In the genomic region with DNA sequence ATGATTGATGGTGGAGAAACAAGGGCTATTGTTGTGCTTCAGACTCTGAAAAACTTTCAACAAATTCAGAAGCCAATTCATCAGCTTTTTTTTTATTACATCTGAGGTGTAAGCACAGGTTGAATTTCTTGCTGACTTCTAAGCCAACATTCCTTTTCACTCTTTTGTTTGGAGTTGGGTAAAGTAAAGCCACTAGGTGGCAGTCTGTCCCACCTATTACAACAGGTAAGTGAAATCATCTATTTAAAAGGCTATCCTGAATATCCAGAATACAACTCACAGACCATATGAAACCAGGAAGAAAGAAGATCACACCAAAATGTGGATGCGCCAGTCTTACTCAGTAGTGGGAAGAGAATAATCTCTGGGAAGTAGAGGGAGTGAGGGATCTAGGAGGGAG, we compare ENCODE assay signal across 18 mouse cellular contexts. TPM values are rescaled to one million over a fixed set of nuclear protein-coding genes. Genes with fewer than 3 reads are reported as not detected.
DNase-seq lines count a peak whose midpoint lies in the region; ATAC-seq and TF ChIP-seq lines count a peak whose summit lies in the region.
"Had no signal": no experiment of that assay in that cellular context is flagged by ENCODE, and none has a peak within 500 bp of the region (broad histone marks: within the 10 kb centered on the region; RNA-seq: fewer than 3 reads in every experiment).

No protein-coding gene starts in this region.

- POLR2A ChIA-PET in Patski (lab: Charles Lee), result no interaction called here

- peak; percentile 52 for DNase-seq in hindbrain, postnatal 0 days (ENCODE audit: low spot score)
- peak; percentile 2 for DNase-seq in lung, postnatal 36 days
- no peak for DNase-seq in lung, postnatal 14 days
- DNase-seq in Patski (ENCODE audit: low read depth, low spot score), result no peak
- DNase-seq in mesoderm, embryonic 11.5 days (ENCODE audit: low read depth, low spot score), result peak; percentile 26
- DNase-seq in MN1 (ENCODE audit: low spot score), result no peak
- DNase-seq: adrenal gland, adult 8-10 months; cerebellum, adult 11 months; gastrocnemius, adult 2 months; kidney, postnatal 10 days; right cerebral cortex, postnatal 14 days; thymus, postnatal 25 days had no signal

- TF ChIP-seq CTCF in hindbrain, postnatal 0 days (IDR thresholded peaks at IDR 0.05; ENCODE audit: low read depth), result peak; percentile 37
- TF ChIP-seq CTCF in Patski (IDR thresholded peaks at IDR 0.05), result peak; percentile 20

- no peak overlapping the region for H3K4me3 ChIP-seq in hindbrain, postnatal 0 days (ENCODE audit: low read length)
- no peak overlapping the region for H3K4me3 ChIP-seq in hindbrain, embryonic 16.5 days (ENCODE audit: low read length)
- H3K4me3 ChIP-seq: gastrocnemius, adult 2 months; liver, embryonic 15.5 days; midbrain, embryonic 12.5 days; neural tube, embryonic 13.5 days had no signal

- in situ Hi-C loops in Patski (cut with MboI; ENCODE audit: low pct_unique_long_range_greater_than_20kb), result loop anchor here (10.0 kb wide), 1 partner anchor 80 kb away; no protein-coding TSS in a partner anchor

- no peak overlapping the region for H3K27ac ChIP-seq in hindbrain, postnatal 0 days
- no peak overlapping the region for H3K27ac ChIP-seq in hindbrain, embryonic 16.5 days (ENCODE audit: low read depth, low read length)
- H3K27ac ChIP-seq: gastrocnemius, adult 2 months; liver, embryonic 15.5 days; midbrain, embryonic 12.5 days; neural tube, embryonic 13.5 days had no signal

- H3K4me2 ChIP-seq in hindbrain, postnatal 0 days (ENCODE audit: low read depth, low read length), result no peak overlapping the region
- no peak overlapping the region for H3K4me2 ChIP-seq in hindbrain, embryonic 16.5 days (ENCODE audit: low read length)
- H3K4me2 ChIP-seq: liver, embryonic 15.5 days; midbrain, embryonic 12.5 days; neural tube, embryonic 13.5 days had no signal

- H3K9ac ChIP-seq in hindbrain, postnatal 0 days (replicated peaks; ENCODE audit: low read length), result no peak overlapping the region
- H3K9ac ChIP-seq in hindbrain, embryonic 16.5 days (ENCODE audit: low read depth, low read length), result no peak overlapping the region
- H3K9ac ChIP-seq: liver, embryonic 15.5 days; midbrain, embryonic 12.5 days; neural tube, embryonic 13.5 days had no signal

- 0 out of 2 replicates have a peak, but pooled peaks cover 2% of the 10 kb centered on the region for H3K9me3 ChIP-seq in hindbrain, postnatal 0 days (ENCODE audit: low read length)
- H3K9me3 ChIP-seq in hindbrain, embryonic 16.5 days (ENCODE audit: control insufficient read depth, low read length), result peaks cover 2% of the 10 kb centered on the region; the same call in 1 of the 2 replicates
- H3K9me3 ChIP-seq: liver, embryonic 15.5 days; neural tube, embryonic 13.5 days had no signal

- H3K36me3 ChIP-seq in hindbrain, postnatal 0 days (ENCODE audit: insufficient read depth, low read length), result no peaks in the 10 kb centered on the region
- H3K36me3 ChIP-seq in hindbrain, embryonic 16.5 days (ENCODE audit: control insufficient read depth, insufficient read depth, low read length), result no peaks in the 10 kb centered on the region
- H3K36me3 ChIP-seq: liver, embryonic 15.5 days; midbrain, embryonic 12.5 days; neural tube, embryonic 13.5 days had no signal

- no peak for ATAC-seq in hindbrain, postnatal 0 days
- no peak for ATAC-seq in hindbrain, embryonic 16.5 days
- ATAC-seq in Patski, result no peak

- 47% methylated on average over 1 of the region's 1 CpGs for WGBS in hindbrain, postnatal 0 days
- WGBS in hindbrain, embryonic 16.5 days, result 43% methylated on average over 1 of the region's 1 CpGs

- H3K27me3 ChIP-seq in hindbrain, postnatal 0 days (ENCODE audit: insufficient read depth, low read length), result no peaks in the 10 kb centered on the region
- H3K27me3 ChIP-seq in hindbrain, embryonic 16.5 days (replicated peaks; ENCODE audit: control insufficient read depth, insufficient read depth, low read length), result no peaks in the 10 kb centered on the region
- no peaks in the 10 kb centered on the region for H3K27me3 ChIP-seq in Patski
- H3K27me3 ChIP-seq: liver, embryonic 15.5 days; midbrain, embryonic 12.5 days; neural tube, embryonic 13.5 days had no signal

- H3K4me1 ChIP-seq in hindbrain, postnatal 0 days (ENCODE audit: insufficient read depth, low read length), result no peaks in the 10 kb centered on the region
- no peaks in the 10 kb centered on the region for H3K4me1 ChIP-seq in hindbrain, embryonic 16.5 days (ENCODE audit: control insufficient read depth, insufficient read depth, low read depth, low read length)
- H3K4me1 ChIP-seq: liver, embryonic 15.5 days; midbrain, embryonic 12.5 days; neural tube, embryonic 13.5 days had no signal

- CTCF ChIA-PET in Patski (lab: Charles Lee), result no interaction called here

RNA-seq across cellular contexts. Expression of a gene that starts 31.2 kb away (rescaled TPM):
- 0.04 TPM in 1 of 2 replicates, not detected in the other for total RNA-seq in hindbrain, postnatal 0 days (2014; rRNA removed)
- not detected in 2 replicates for polyA plus RNA-seq in hindbrain, postnatal 0 days (2015; fragmentation: Nextera tagmentation; extraction: Ambion mirVana)
- not detected in 2 replicates for polyA plus RNA-seq in hindbrain, embryonic 16.5 days (2015; fragmentation: Nextera tagmentation; extraction: Ambion mirVana)
- polyA plus RNA-seq in Patski (2021), result not detected
- total RNA-seq: adrenal gland, adult 8-10 months; gastrocnemius, adult 2 months; left cerebral cortex, postnatal 10 days had no signal
- polyA plus RNA-seq: heart, postnatal 0 days; liver, embryonic 15.5 days; midbrain, embryonic 12.5 days; neural tube, embryonic 13.5 days had no signal

Comparison
In these comparisons a context has a peak if more than half of its experiments do, and no peak if none do; other contexts are left out.
1. DNase-seq: peak in hindbrain, postnatal 0 days (single experiment), lung, postnatal 36 days (single experiment) and mesoderm, embryonic 11.5 days (single experiment); none in lung, postnatal 14 days (single experiment), Patski (single experiment) and MN1 (single experiment).